Mouse (Mus musculus) gastrocnemius, postnatal 4 days (tissue): ENCODE results near the gene Mcl1. TPM values are rescaled to one million over a fixed set of nuclear protein-coding genes. Genes with fewer than 3 reads are reported as not detected.
"Not testable (repeated sequence)": the region's sequence is repeated elsewhere in the genome, so short reads cannot be mapped to it uniquely, and the experiment has no call there.

Experiments used
- DNase-seq, 2 experiments: peaks; one replicate each; pipeline ENCODE4 v3.0.0; 2021 to 2022; ENCODE audit warnings: low spot score in 2 of 2, mixed read lengths in 2 of 2
- total RNA-seq, 2 experiments: library from RNA; stranded (reverse); gene quantifications; 2 replicates each; pipeline ENCODE4 v1.2.3; 2021

Mcl1 gene
- total RNA-seq, 2 experiments from 2014 or later = 90.6 to 107 TPM

- no peak for DNase-seq
Observed at GRCm38 (mm10) chr3:95685301-95685700, 26.7 kb downstream of the Mcl1 start.

GRCm38 (mm10) chr3:95685701-95686100 lies 27.1 kb downstream of the Mcl1 start:
- no peak for DNase-seq

GRCm38 (mm10) chr3:95686492-95687167 lies 28.0 kb downstream of the Mcl1 start:
- no peak for DNase-seq

- DNase-seq = no peak
Observed at GRCm38 (mm10) chr3:95687168-95687523, 28.6 kb downstream of the Mcl1 start.

GRCm38 (mm10) chr3:95687524-95688421 lies 29.2 kb downstream of the Mcl1 start, which contains the start of gene Adamtsl4:
Adamtsl4 (minus strand) TSS chr3:95687917.
- peak; percentile 75 to 83 for DNase-seq

GRCm38 (mm10) chr3:95689171-95689915 lies 30.8 kb downstream of the Mcl1 start:
- no peak for DNase-seq

- DNase-seq = no peak
Observed at GRCm38 (mm10) chr3:95689940-95690339, 31.4 kb downstream of the Mcl1 start.

- DNase-seq = not testable (repeated sequence)
Observed at GRCm38 (mm10) chr3:95690552-95690951, 32.0 kb downstream of the Mcl1 start.

GRCm38 (mm10) chr3:95692677-95693076 lies 34.1 kb downstream of the Mcl1 start:
- DNase-seq = no peak

- peak in 1 of 2 experiments; percentile 8 for DNase-seq
Observed at GRCm38 (mm10) chr3:95693821-95694807, 35.5 kb downstream of the Mcl1 start.

GRCm38 (mm10) chr3:95694808-95695703 lies 36.5 kb downstream of the Mcl1 start:
- peak in 1 of 2 experiments; percentile 3 for DNase-seq

- no peak for DNase-seq
Observed at GRCm38 (mm10) chr3:95695796-95696195, 37.2 kb downstream of the Mcl1 start.

GRCm38 (mm10) chr3:95696360-95696759 lies 37.8 kb downstream of the Mcl1 start:
- no peak for DNase-seq

GRCm38 (mm10) chr3:95698286-95698685 lies 39.7 kb downstream of the Mcl1 start:
- no peak for DNase-seq

- DNase-seq = no peak
Observed at GRCm38 (mm10) chr3:95700233-95700681, 41.7 kb downstream of the Mcl1 start.

GRCm38 (mm10) chr3:95701085-95701484 lies 42.5 kb downstream of the Mcl1 start:
- no peak for DNase-seq

- peak; percentile 72 to 85 for DNase-seq
Observed at GRCm38 (mm10) chr3:95701877-95702540, 43.4 kb downstream of the Mcl1 start.

- DNase-seq = no peak
Observed at GRCm38 (mm10) chr3:95703276-95703675, 44.7 kb downstream of the Mcl1 start.

GRCm38 (mm10) chr3:95704612-95705011 lies 46.0 kb downstream of the Mcl1 start:
- DNase-seq = no peak
